Mouse (Mus musculus): ENCODE measurements around the gene Sdcbp2.

DNA sequence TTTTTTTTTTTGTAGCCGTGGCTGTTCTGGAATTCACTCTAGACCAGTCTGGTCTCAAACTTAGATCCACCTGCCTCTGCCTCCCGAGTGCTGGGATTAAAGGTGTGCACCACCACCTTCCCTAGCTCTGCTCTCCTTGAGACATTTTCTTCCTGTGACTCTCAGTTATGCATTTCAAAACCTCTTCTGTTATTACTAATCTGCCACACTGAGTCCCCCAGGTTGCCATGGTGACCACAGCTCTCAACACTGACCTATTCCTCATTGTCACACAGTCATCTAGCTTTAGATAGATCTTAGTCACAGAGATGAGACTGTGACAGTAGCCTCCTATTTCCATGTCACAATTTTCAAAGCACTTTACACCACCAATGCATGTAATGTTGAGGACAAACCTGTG is 3.0 kb upstream of the Sdcbp2 start:
- TF ChIP-seq POLR2A (IDR thresholded peaks at IDR 0.05; ENCODE audit: borderline replicate concordance, extremely low read depth, low read depth, low read length), result no peak
- TF ChIP-seq CTCF (IDR thresholded peaks at IDR 0.05; ENCODE audit: insufficient read depth, low read length), result no peak
